Mouse (Mus musculus) bone marrow macrophage, adult 2 months (primary cell): ENCODE results near the gene Rnf31.

Experiments
- CTCF ChIP-seq: IDR thresholded peaks from 2 replicates; pipeline ENCODE4 v1.5.1; 2012; ENCODE audit warnings: low read depth, mild to moderate bottlenecking, low read length, moderate library complexity
- POLR2A ChIP-seq: IDR thresholded peaks from 2 replicates; pipeline ENCODE4 v1.6.1; 2012; ENCODE audit warnings: mild to moderate bottlenecking, low read depth, low read length, borderline replicate concordance

DNA sequence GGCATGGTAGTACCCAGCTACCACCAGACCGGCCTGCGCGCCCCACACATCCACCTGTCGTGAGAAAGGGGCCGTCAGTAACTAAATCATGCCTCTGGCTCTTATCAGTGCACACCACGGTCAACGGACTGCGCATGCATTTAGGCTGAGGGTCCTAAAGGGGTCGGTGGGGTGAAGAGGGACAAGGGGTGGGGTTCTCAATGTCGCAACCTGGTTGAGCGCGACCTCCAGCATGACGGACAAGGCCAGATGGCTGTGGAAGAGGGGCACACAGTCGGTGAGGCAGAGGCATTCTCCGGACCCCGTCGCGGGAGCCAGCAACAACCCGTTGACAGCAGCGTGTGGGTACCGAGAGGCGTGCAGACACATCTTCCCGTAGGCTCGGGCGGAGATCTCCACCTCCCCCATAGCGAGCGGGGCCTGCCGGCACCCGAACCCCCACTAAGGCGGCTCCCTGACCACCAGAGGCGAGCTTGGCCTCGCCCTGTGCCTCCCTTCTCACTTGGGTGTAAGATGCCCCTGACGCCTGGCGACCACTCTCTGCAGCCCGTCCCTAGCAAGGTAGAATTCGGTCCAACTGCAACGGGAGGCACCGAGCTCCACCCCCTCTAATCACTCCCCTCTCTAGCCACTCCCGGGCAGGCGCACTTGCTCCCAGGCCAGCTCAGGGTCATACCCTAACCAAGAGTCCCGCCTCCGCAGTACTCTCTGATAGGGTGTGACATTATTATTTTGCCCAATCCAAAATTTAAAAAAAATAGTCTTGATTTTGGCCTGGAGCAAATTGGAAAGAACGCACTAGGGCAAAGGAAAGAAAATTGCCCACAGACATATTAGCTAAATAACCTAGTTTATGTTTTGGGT, 6.6 kb upstream of the Rnf31 start, which contains the start of gene Emc9:
- TF ChIP-seq POLR2A (no peak), CTCF (no peak)
